Mouse (Mus musculus): ENCODE results near the gene Taf1a.
A peak's percentile ranks its signal among the peaks of the same experiment; 100 is the strongest.

Gene Taf1a

DNA sequence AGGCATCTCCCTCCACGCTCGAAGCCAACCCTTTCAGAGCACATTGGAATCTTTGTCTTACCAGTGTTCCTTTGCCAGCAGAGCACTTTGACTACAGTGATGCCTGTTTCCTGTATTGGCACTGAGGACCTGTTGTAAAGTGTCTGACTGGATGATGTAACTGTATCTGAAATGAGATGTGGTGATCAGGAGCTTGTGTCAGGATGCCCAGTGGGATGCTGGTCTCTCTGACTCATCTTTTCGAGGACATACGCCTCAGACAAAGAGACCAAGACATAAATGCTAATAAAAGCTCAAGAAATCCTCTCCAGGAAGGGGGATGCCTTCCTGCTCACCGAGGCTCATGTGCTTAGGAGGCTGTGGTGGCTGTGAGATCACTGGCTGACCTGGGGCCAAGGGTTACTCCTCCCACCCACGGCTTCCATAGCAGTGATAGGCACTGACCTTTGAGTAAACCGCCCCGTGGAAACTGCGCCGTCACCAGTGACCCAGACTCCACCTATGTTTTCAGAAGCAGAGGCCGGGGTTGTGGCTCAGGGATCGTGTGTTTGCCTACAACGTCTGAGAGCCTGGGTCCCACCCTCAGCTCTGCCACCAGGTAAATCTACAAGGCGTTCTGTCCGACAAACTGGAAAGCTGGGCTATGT, 25.4 kb downstream of the Taf1a start:
- no peak for DNase-seq (ENCODE audit: low read depth, low spot score)

DNA sequence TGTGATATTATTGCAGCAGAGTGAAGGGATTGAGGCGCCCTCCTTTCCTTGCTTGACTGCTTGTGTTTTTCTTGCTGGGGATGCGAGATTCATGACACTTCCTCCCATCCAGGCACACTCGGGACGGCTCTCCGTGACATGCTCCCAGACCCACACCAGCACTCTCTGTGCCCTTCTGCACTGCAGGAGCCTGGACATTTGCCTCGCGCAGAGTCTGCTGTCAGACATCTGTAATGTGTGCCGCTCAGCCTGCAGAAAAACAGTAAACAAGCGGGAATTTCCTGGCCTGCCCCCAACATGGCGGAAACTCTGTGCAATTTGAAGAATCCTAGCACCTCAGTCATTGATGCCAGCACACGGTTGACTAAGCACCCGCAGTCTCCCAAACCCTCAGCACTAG, 29.1 kb downstream of the Taf1a start, which contains the start of gene Hhipl2:
Hhipl2 (plus strand) TSS at position 343 of the 400 bp plus-strand sequence.
- DNase-seq (ENCODE audit: low read depth, low spot score) = no peak

DNA sequence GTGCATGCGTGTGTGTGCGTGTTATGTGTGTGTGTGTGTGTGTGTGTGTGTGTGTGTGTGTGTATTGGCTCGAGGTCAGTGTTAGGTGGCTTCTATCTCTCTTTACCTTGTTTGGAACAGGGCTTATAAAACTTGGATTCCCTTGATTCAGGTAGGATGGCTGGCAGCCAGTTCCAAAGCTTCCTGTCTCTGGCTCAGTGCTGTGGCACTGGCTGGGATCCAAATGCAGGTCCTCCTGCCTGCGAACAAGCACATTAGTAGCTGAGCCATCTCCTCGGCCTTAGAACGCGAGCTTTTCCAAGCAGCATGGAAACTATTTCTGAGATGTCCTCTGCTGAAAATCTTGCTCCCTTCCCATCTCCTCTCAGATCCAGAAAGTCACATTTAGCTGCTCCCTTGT, 31.0 kb downstream of the Taf1a start:
- no peak for DNase-seq (ENCODE audit: low read depth, low spot score)

DNA sequence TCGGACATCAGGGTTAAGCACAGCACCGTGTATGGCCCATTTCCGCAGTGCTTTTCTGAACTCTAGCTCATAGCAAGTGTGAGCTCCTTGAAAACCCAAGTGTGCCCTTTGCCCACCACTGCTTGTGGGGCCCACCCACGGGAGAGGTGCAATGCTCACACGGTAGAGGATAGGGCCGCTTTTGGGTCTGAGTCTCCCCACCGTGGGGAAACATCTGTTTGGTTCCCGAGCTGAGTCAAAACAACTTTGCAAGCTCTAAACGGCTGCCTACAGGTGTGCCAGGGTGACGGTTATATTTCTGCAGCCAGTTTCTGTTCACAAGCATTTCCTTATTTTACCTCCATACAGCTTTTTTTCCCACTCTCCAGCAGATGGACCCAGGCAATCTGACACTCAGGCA, 31.5 kb downstream of the Taf1a start:
- DNase-seq (ENCODE audit: low read depth, low spot score) = no peak

DNA sequence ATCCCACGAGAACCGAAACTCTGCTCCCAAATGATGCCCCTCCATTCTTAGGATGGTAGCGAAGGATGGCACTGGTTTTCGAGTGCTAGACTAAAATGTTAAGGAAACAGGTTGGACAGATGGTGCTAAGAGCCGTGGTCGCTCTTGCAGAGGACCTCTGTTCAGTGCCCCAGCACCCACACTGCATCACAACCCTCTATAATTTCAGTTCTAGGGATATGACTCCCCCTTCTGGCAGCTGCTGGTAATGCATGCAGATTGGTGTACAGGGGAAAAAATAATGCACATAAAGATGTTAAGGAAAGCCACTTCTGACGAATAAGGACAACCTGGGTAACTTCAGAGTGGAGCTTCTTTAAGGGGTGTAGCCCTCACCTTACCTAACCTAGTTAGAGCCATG, 35.3 kb downstream of the Taf1a start:
- DNase-seq (ENCODE audit: low read depth, low spot score) = peak; percentile 75

DNA sequence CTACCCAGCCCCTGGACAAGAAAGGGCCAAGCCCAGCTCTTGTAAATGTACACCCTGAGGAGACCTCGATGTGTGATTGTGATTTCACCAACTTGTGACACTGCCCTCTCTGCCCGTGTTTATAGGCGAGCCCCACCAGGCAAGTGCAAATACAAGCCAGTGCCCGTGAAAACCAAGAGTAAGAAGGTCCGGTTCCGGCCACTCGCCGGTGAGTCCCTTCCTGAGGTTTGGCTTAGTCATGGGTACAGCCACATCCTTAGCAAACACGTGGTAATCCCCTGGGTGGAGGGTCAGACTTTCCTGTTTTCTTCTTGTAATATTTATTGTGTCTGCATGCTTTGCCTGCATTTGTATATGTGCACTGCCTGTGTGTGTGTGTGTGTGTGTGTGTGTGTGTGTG, 46.1 kb downstream of the Taf1a start:
- DNase-seq (ENCODE audit: low read depth, low spot score) = no peak

DNA sequence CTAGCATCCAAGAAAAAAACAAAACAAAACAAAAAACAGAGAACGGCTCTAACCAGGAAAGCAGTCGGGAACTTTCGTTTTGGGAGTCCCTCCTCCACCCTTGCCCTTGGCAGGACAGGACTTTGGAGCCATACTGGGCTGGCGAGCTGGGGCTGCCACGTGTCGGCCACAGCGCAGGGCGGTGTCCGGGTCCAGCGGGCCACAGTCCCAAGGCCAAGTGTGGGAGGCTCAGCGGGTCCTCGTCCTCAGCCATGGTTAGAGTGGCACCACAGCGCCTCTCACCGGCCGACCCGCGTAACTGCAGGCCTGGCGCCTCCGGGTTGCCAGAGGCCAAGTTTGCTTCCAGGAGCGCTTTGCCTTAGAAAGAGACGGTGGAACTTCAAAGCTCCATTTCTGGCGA, 50.3 kb downstream of the Taf1a start:
- peak; percentile 60 for DNase-seq (ENCODE audit: low read depth, low spot score)

DNA sequence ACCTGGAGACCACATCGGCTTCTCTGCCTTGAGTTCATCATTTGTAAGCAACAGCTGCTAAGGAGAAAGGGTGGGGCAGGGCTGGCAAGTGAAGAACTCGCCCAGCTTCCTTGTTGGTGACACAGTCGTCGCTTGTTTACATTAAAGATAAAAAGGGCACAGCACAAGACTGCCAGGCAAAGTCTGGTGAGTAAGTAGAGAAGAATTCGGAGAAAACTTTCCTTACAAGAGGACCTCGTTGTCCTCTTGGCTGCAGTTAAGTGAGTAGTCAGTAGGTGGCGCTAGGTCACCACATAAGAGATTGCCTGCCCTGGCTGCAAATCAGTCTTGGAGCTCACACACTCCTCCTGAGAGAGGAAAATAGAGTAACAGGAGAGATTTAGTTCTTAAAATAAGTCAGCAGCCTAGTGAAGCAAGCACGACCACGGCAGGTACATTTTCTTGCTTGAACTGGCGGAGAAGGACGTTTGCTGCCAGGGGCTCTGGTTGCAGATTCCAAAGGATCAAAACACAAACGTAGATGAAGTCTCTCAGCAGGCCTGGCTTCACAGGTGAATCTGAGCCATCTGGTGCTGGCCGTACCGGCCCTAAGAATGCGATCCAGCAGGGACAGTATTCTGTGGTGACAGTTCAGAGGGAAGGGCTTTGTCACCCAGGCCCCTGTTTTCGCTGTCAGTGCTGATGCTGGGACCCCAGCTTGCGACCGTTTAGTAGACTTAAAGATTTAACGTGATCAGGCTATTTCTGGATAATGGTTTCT, 53.4 kb downstream of the Taf1a start:
- peak; percentile 80 for DNase-seq (ENCODE audit: low read depth, low spot score)

DNA sequence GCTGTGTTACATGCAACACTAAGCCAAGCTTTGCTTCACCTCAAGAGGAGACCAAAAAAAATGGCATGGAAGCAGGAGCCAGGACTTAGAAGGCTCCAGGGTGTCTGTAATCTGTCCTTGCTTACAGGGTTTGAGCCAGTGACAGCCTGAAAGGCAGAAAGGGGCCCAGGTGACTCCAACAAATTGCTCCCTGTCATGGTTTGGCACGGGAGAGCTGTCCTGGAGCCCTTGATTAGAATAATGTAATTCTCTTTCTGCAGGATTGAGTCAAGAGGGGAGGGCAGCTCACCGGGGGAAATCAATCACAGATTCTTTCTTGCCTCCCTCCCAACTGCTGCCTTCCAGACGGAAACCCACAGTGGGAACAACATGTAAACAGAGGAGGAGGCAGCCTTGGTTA, 64.3 kb downstream of the Taf1a start:
- DNase-seq (ENCODE audit: low read depth, low spot score) = no peak

All from R1 (cell line).